Mouse (Mus musculus): ENCODE data around the gene Plxdc1. TPM values are rescaled to one million over a fixed set of nuclear protein-coding genes. Genes with fewer than 3 reads are reported as not detected.

Plxdc1 gene
- total RNA-seq, 2 experiments from 2014 or later: 5.9 to 8.3 TPM

- intact Hi-C loops (cut with DNase I): no loop called here
- peak; percentile 65 to 83 for DNase-seq (ENCODE audit: extremely low spot score in 1 of 2, low spot score in 2 of 2)
Measured at GRCm38 (mm10) chr11:98018858-98019641, 32.8 kb upstream of the Plxdc1 start.

DNA sequence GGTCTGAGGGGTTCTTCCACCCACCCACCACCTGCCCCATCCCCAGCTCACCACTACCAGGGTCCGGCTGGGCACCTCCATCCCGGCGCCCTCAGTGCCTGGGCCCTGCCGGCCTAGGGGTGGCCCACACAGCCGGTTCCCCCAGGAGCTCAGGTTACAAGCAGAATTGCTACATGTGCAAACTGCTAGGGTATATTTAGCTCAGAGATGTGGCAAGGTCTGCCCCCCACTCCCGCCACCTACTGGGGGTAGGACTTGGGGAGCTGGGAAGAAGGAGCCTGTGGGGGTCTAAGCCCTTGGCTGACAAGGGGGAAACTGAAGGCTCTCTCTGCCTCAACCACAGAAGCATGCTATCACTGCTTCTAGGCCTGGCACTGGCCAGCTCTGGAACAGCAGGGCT, 32.0 kb upstream of the Plxdc1 start:
- DNase-seq (ENCODE audit: extremely low spot score in 1 of 2, low spot score in 2 of 2): no peak
- intact Hi-C loops (cut with DNase I): no loop called here

- DNase-seq (ENCODE audit: extremely low spot score in 1 of 2, low spot score in 2 of 2): no peak
- intact Hi-C loops (cut with DNase I): no loop called here
Measured at GRCm38 (mm10) chr11:98016824-98017223, 30.6 kb upstream of the Plxdc1 start.

GRCm38 (mm10) chr11:98016177-98016576, 29.9 kb upstream of the Plxdc1 start:
- DNase-seq (ENCODE audit: extremely low spot score in 1 of 2, low spot score in 2 of 2): no peak
- intact Hi-C loops (cut with DNase I): no loop called here

DNA sequence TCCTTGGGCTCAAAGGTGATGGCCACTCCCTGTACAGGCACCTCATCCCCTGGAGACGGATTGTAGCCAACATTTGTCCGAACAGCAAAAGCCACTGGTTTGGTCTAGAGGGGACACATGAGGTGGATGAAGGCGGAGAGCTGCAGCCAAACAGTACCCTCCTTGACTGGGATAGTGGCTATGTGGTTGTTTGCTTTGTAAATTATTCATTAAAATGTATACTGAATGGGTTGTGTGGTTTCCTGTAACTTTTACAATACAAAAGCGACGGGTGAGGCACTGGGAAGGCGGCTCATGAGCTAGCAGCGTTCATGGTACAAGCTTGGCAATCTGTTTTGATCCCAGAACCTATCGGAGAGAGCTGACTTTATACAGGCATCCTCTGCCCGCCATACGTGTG, 26.6 kb upstream of the Plxdc1 start:
- intact Hi-C loops (cut with DNase I): no loop called here
- no peak for DNase-seq (ENCODE audit: extremely low spot score in 1 of 2, low spot score in 2 of 2)

- DNase-seq (ENCODE audit: extremely low spot score in 1 of 2, low spot score in 2 of 2): no peak
- intact Hi-C loops (cut with DNase I): no loop called here
Measured at GRCm38 (mm10) chr11:98011716-98012115, 25.5 kb upstream of the Plxdc1 start.

GRCm38 (mm10) chr11:98008087-98008486, 21.8 kb upstream of the Plxdc1 start:
- DNase-seq (ENCODE audit: extremely low spot score in 1 of 2, low spot score in 2 of 2): no peak
- intact Hi-C loops (cut with DNase I): no loop called here

- intact Hi-C loops (cut with DNase I): no loop called here
- no peak for DNase-seq (ENCODE audit: extremely low spot score in 1 of 2, low spot score in 2 of 2)
Measured at GRCm38 (mm10) chr11:98005686-98006085, 19.4 kb upstream of the Plxdc1 start.

DNA sequence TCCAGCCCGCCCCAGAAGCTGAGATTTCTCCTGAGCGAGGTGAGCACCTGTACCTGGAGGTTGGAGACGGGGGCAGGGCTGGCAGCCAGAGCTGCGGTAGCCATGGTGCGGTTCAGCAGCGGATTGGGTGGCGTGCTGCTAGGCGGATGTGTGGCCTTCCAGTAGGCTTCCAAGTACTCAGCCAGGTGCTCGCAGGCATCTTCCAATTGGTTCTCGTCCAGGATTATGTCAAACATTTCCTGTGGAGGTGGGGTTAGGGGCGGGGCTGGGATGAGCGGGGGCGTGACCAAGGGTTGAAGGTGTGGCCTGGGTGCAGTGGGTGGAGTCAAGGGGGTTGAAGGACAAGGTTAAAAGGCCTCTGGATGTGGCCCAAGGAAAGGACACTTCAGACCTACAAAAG, 18.8 kb upstream of the Plxdc1 start:
- no peak for DNase-seq (ENCODE audit: extremely low spot score in 1 of 2, low spot score in 2 of 2)
- intact Hi-C loops (cut with DNase I): no loop called here

DNA sequence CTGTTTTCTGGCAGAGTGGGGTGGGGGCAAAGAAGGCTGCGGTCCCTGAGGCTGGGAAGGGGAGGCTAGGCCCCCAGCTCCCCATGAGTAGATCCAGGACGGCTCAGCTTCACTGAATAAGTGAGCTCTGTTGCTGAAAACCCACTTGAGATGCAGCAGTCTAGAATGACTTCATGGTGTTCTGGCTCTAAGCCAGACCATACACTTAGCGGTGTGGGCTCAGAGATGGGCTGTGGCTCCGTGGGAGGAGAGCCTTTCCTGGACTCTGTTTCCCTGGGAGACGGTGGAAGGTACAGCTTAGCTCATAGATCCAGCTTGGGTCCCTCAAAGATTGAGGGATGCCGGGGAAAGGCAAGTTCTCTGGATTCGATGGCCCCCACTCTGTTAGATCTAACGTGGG, 17.9 kb upstream of the Plxdc1 start:
- no peak for DNase-seq (ENCODE audit: extremely low spot score in 1 of 2, low spot score in 2 of 2)
- intact Hi-C loops (cut with DNase I): no loop called here

- DNase-seq (ENCODE audit: extremely low spot score in 1 of 2, low spot score in 2 of 2): no peak
- intact Hi-C loops (cut with DNase I): no loop called here
Measured at GRCm38 (mm10) chr11:98003171-98003671, 17.0 kb upstream of the Plxdc1 start.

DNA sequence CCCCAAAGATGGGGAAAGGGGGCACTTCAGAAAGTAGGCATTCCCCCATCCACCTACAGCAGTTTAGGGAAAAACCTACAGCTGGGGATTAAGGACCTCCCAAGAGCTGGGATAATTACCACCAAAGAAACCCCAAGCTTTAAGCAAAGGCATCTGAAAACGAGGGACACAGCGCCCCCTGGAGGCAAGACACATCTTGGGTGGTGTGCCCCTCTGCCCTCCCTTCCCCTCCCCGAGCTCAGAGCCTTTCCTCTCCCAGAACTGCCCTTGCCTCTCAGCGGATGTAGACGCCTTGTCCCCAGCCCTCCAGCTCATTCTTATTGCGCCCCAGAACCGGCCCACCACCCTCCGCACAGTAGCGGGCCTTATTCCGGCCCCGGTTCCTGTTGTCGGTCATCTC, 16.4 kb upstream of the Plxdc1 start:
- intact Hi-C loops (cut with DNase I): no loop called here
- peak in 1 of 2 experiments; percentile 90 for DNase-seq (ENCODE audit: extremely low spot score in 1 of 2, low spot score in 2 of 2)

- no peak for DNase-seq (ENCODE audit: extremely low spot score in 1 of 2, low spot score in 2 of 2)
- intact Hi-C loops (cut with DNase I): no loop called here
Measured at GRCm38 (mm10) chr11:98001986-98002385, 15.7 kb upstream of the Plxdc1 start.

- intact Hi-C loops (cut with DNase I): no loop called here
- no peak for DNase-seq (ENCODE audit: extremely low spot score in 1 of 2, low spot score in 2 of 2)
Measured at GRCm38 (mm10) chr11:98001351-98001824, 15.1 kb upstream of the Plxdc1 start.

GRCm38 (mm10) chr11:98000378-98001140, 14.3 kb upstream of the Plxdc1 start:
- intact Hi-C loops (cut with DNase I): no loop called here
- no peak for DNase-seq (ENCODE audit: extremely low spot score in 1 of 2, low spot score in 2 of 2)

DNA sequence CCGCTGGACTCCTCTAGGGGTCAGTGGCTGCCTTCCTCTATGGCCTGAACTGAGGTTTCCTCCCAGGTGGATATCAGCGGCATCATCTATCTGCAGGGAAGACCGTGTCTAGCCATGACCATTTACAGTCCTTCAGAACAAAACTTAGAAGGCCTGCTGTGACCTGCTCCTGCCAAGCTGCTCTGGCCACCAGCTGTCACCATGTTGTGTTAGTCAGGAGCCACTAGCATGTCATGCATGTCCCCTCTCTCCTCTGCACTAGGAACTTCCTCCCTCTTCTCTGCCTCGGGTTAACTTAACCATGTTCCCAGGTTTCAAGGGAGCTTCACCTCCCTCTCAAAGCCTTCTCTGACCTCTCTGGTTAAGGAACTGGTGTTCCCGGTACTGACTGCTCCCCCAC, 13.5 kb upstream of the Plxdc1 start:
- DNase-seq (ENCODE audit: extremely low spot score in 1 of 2, low spot score in 2 of 2): no peak
- intact Hi-C loops (cut with DNase I): no loop called here

DNA sequence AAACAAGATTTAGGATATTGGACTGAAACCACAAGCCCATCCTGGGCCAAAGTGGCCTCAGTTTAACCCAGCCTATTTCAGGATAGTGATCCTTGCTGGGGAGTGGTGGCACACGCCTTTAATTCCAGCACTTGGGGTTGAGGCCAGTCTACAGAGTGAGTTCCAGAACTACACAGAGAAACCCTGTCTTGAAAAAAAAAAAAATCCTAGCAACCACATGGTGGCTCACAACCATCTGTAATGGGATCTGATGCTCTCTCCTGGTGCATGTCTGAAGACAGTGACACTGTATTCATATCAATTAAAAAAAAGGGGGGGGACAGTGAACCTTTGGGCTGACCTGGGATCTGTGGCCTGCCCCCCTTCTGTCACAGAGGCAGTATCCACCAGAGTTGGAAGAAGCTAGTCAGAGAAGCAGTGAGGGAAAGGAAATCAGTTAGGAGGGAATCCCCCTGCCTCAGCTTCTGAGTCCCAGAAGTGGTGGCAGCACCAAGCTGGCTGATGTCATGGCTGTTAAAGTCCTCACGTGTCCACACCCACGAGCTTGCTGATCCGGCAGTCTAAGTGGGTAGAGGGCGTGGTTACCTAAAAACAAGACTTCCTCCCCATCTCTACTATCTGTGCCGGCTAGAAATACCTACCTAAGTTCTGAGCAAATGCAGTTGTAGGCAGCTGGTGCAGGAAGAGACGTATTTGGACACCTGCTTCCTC, 12.8 kb upstream of the Plxdc1 start:
- intact Hi-C loops (cut with DNase I): no loop called here
- DNase-seq (ENCODE audit: extremely low spot score in 1 of 2, low spot score in 2 of 2): no peak

GRCm38 (mm10) chr11:97998074-97998793, 12.0 kb upstream of the Plxdc1 start:
- DNase-seq (ENCODE audit: extremely low spot score in 1 of 2, low spot score in 2 of 2): no peak
- intact Hi-C loops (cut with DNase I): no loop called here

Measured in left cerebral cortex, postnatal 10 days (tissue).